Mouse (Mus musculus) myocyte (in vitro differentiated cells): ENCODE measurements around the gene Dus1l. TPM values are rescaled to one million over a fixed set of nuclear protein-coding genes. Genes with fewer than 3 reads are reported as not detected.

Experiments used
- H3K27me3 ChIP-seq: one replicate; pipeline ENCODE4 v1.6.1; 2011; ENCODE audit not compliant: control insufficient read depth, insufficient read depth, insufficient read length
- H3K36me3 ChIP-seq: one replicate; pipeline ENCODE4 v1.6.1; 2011; ENCODE audit not compliant: control insufficient read depth, insufficient read depth
- H3K4me2 ChIP-seq: one replicate; pipeline ENCODE4 v1.6.1; 2011; ENCODE audit warnings: low read depth, control low read depth
- H3K4me3 ChIP-seq: one replicate; pipeline ENCODE4 v1.5.1; 2011; ENCODE audit warnings: mild to moderate bottlenecking, control low read depth, moderate library complexity
- H3K79me2 ChIP-seq: one replicate; pipeline ENCODE4 v1.6.1; 2011; ENCODE audit not compliant: control insufficient read depth, insufficient read depth
- H3ac ChIP-seq: one replicate; pipeline ENCODE4 v1.6.1; 2011; ENCODE audit not compliant: control insufficient read depth, insufficient read length
- CEBPB ChIP-seq: IDR thresholded peaks from 2 replicates; pipeline ENCODE4 v1.6.1; 2011; ENCODE audit warnings: mild to moderate bottlenecking, moderate library complexity; ENCODE audit not compliant: poor library complexity, insufficient read depth, severe bottlenecking
- E2F4 ChIP-seq: IDR thresholded peaks from one replicate; pipeline ENCODE4 v1.6.1; 2011; ENCODE audit warnings: mild to moderate bottlenecking, control low read depth, moderate library complexity; ENCODE audit not compliant: insufficient read depth
- MAX ChIP-seq: IDR thresholded peaks from one replicate; pipeline ENCODE4 v1.6.1; 2011; ENCODE audit warnings: low read depth, mild to moderate bottlenecking, control low read depth
- MYOD1 ChIP-seq, 3 experiments: IDR thresholded peaks; one replicate each; pipeline ENCODE4 v1.6.1; 2011; ENCODE audit warnings: control low read depth in 2 of 3, low read depth in 2 of 3, mild to moderate bottlenecking in 2 of 3, moderate library complexity in 1 of 3; ENCODE audit not compliant: insufficient read length in 2 of 3, control insufficient read depth in 1 of 3
- MYOG ChIP-seq, 3 experiments: IDR thresholded peaks; one replicate each; pipeline ENCODE4 v1.6.1; 2011; ENCODE audit warnings: control low read depth in 2 of 3, low read depth in 2 of 3, mild to moderate bottlenecking in 2 of 3; ENCODE audit not compliant: insufficient read length in 2 of 3, control insufficient read depth in 1 of 3, insufficient read depth in 1 of 3
- POLR2A ChIP-seq: IDR thresholded peaks from one replicate; pipeline ENCODE4 v1.6.1; 2011; ENCODE audit warnings: low read depth, mild to moderate bottlenecking, control low read depth, moderate library complexity; ENCODE audit not compliant: insufficient read length
- POLR2AphosphoS2 ChIP-seq: IDR thresholded peaks from one replicate; pipeline ENCODE4 v1.6.1; 2011; ENCODE audit warnings: low read depth, control low read depth; ENCODE audit not compliant: insufficient read length
- REST ChIP-seq: IDR thresholded peaks from one replicate; pipeline ENCODE4 v1.6.1; 2011; ENCODE audit warnings: mild to moderate bottlenecking, control low read depth, moderate library complexity; ENCODE audit not compliant: insufficient read depth, insufficient read length
- SRF ChIP-seq: IDR thresholded peaks from one replicate; pipeline ENCODE4 v1.6.1; 2011; ENCODE audit warnings: low read depth; ENCODE audit not compliant: control insufficient read depth, insufficient read length
- TCF12 ChIP-seq: IDR thresholded peaks from one replicate; pipeline ENCODE4 v1.6.1; 2011; ENCODE audit warnings: mild to moderate bottlenecking, control low read depth; ENCODE audit not compliant: poor library complexity, insufficient read depth, severe bottlenecking
- TCF3 ChIP-seq: IDR thresholded peaks from one replicate; pipeline ENCODE4 v1.6.1; 2011; ENCODE audit warnings: low read depth, control low read depth; ENCODE audit not compliant: insufficient read length
- USF1 ChIP-seq: IDR thresholded peaks from one replicate; pipeline ENCODE4 v1.6.1; 2011; ENCODE audit warnings: low read depth, mild to moderate bottlenecking, control low read depth, moderate library complexity
- polyA plus RNA-seq: library from polyadenylated mRNA; unstranded; fragments of >200 nt; fragmentation: generic; extraction: Trizol; gene quantifications from one replicate; pipeline ENCODE4 v1.2.1, GENCODE M21; 2012; ENCODE audit warnings: missing spikeins

Gene Dus1l
- polyA plus RNA-seq, 1 experiment, result 58.3 TPM

DNA sequence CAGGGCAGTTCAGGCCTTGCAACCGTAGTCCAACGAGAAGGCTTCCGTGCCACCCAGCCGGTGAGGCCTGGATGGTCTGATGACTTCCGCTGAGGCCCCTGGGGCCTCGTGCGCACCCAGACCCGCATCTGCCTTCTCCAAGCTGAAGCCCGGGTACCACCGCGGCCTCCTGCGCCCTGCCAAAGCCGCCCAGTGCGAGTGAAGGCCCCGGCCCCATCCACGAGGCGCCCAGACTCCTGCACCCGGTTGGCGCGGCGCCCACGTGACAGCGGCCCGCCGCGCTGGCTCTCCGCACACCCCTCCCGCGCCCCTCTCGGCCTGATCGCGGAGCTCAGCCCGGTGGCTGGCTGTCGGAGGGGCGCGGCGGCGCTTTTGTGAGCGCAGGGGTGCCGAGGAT lies 27.3 kb upstream of the Dus1l start:
- peaks cover 7% of the 10 kb centered on the region for H3K36me3 ChIP-seq
- H3K4me2 ChIP-seq, result peak overlapping the region; percentile 76
- peaks cover 46% of the 10 kb centered on the region for H3K79me2 ChIP-seq
- H3K4me3 ChIP-seq, result peak overlapping the region; percentile 60
- no peak for TF ChIP-seq REST
- no peak for TF ChIP-seq TCF3
- no peak for TF ChIP-seq MAX
- no peak for TF ChIP-seq TCF12
- no peak for TF ChIP-seq POLR2A
- no peak for TF ChIP-seq POLR2AphosphoS2
- no peak for TF ChIP-seq MYOG (IDR thresholded peaks at IDR 0.05; ENCODE audit: control insufficient read depth in 1 of 3, insufficient read depth in 1 of 3, insufficient read length in 2 of 3, low read depth in 2 of 3)
- peak; percentile 16 for TF ChIP-seq USF1
- no peaks in the 10 kb centered on the region for H3K27me3 ChIP-seq
- H3ac ChIP-seq, result peak overlapping the region; percentile 27

DNA sequence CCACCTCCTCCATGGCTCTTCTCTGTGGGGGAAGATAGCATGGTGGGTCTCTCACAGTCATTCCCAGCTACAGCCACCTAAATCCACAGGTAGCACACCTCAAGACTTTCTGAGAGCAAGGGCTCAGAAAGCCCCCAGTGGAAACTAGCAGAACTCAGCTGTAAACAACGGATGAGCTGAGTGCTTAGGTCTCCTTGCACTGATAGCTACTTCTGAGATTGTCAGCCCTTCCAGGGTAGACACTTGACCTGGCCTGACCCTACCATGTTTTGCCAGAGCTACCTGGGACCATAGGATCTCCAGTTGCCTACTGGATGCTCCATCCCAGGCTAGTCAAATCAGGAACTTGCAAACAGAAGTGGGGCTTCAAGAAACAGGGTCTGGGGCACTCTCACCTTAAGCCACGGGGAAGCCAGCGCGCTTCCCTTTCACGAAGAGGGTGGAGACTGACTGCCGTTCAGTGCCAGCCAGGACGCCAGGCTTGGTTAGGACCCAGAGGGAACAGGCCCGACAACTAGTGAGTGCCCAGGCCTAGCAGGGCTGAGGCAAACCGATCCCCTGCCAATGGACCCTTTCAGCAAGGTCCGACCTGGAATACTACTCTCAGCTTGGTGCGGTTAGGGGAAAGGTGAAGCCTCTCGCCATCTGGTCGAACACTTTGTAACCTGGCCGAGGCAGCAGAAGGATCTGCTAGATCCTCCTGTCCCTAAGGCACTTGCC lies 26.8 kb upstream of the Dus1l start:
- no peak for TF ChIP-seq E2F4
- no peak for TF ChIP-seq TCF3
- TF ChIP-seq POLR2AphosphoS2, result no peak
- no peak for TF ChIP-seq MYOD1 (IDR thresholded peaks at IDR 0.05; ENCODE audit: control insufficient read depth in 1 of 3, insufficient read length in 2 of 3, low read depth in 2 of 3)
- TF ChIP-seq TCF12, result no peak
- TF ChIP-seq CEBPB, result no peak
- no peak for TF ChIP-seq MAX
- no peak for TF ChIP-seq POLR2A
- no peak for TF ChIP-seq USF1
- no peak for TF ChIP-seq SRF
- no peak for TF ChIP-seq REST
- Histone ChIP-seq H3K79me2 (peaks cover 49% of the 10 kb centered on the region), H3K27me3 (no peaks in the 10 kb centered on the region), H3K4me3 (peak overlapping the region; percentile 60), H3ac (peak overlapping the region; percentile 27), H3K4me2 (peak overlapping the region; percentile 76), H3K36me3 (peaks cover 10% of the 10 kb centered on the region)

DNA sequence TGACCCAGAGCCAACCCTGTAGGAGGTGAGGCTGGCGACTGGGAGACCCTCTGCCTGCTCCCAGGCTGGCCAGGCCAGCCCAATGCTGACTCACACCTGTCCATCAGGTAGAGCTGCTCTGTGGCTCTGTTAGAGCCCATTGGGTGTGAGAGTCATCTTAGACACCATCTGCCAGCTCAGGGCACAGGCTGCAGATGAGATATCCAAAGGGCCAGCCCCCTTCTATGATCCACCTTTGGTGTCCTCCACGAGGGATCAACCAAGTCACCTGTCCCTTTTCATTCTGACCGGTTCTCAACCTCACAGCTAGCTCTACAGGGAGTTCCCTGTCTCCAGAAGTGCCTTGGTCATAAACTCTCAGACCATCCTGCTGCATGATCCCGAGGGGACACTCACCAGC lies 26.1 kb upstream of the Dus1l start:
- H3K4me3 ChIP-seq, result peak overlapping the region; percentile 60

GRCm38 (mm10) chr11:120821076-120821922 lies 25.1 kb upstream of the Dus1l start:
- H3K36me3 ChIP-seq, result peaks cover 23% of the 10 kb centered on the region
- H3K79me2 ChIP-seq, result peaks cover 54% of the 10 kb centered on the region
- H3K4me2 ChIP-seq, result peak overlapping the region; percentile 76
- H3ac ChIP-seq, result no peak overlapping the region
- no peaks in the 10 kb centered on the region for H3K27me3 ChIP-seq
- no peak for TF ChIP-seq TCF3
- no peak for TF ChIP-seq POLR2A
- TF ChIP-seq REST, result no peak
- TF ChIP-seq MYOD1 (IDR thresholded peaks at IDR 0.05; ENCODE audit: control insufficient read depth in 1 of 3, insufficient read length in 2 of 3, low read depth in 2 of 3), result no peak
- H3K4me3 ChIP-seq, result peak overlapping the region; percentile 60

More for the DNA sequence above, 26.1 kb upstream of the Dus1l start:
- Histone ChIP-seq H3K79me2 (peaks cover 51% of the 10 kb centered on the region), H3K4me2 (peak overlapping the region; percentile 76), H3ac (peak overlapping the region; percentile 27), H3K36me3 (peaks cover 13% of the 10 kb centered on the region), H3K27me3 (no peaks in the 10 kb centered on the region)
- TF ChIP-seq TCF12 (no peak), USF1 (no peak), SRF (no peak), POLR2AphosphoS2 (no peak), CEBPB (no peak), REST (no peak), MYOG (IDR thresholded peaks at IDR 0.05; ENCODE audit: control insufficient read depth in 1 of 3, insufficient read depth in 1 of 3, insufficient read length in 2 of 3, low read depth in 2 of 3) (no peak), E2F4 (no peak), POLR2A (no peak), MYOD1 (IDR thresholded peaks at IDR 0.05; ENCODE audit: control insufficient read depth in 1 of 3, insufficient read length in 2 of 3, low read depth in 2 of 3) (no peak), TCF3 (no peak), MAX (no peak)

GRCm38 (mm10) chr11:120820546-120820945 lies 24.3 kb upstream of the Dus1l start:
- Histone ChIP-seq H3K36me3 (peaks cover 23% of the 10 kb centered on the region), H3K4me2 (no peak overlapping the region), H3K79me2 (peaks cover 54% of the 10 kb centered on the region), H3ac (no peak overlapping the region), H3K4me3 (peak overlapping the region; percentile 60), H3K27me3 (no peaks in the 10 kb centered on the region)
- TF ChIP-seq E2F4, result no peak
- no peak for TF ChIP-seq MYOD1 (IDR thresholded peaks at IDR 0.05; ENCODE audit: control insufficient read depth in 1 of 3, insufficient read length in 2 of 3, low read depth in 2 of 3)
- no peak for TF ChIP-seq USF1
- TF ChIP-seq POLR2AphosphoS2, result no peak
- TF ChIP-seq POLR2A, result no peak
